Mouse (Mus musculus) ES-Bruce4 (cell line): ENCODE measurements at regions not wholly inside any gene's neighbourhood (a gene's known extent, or its start where the extent isn't known, plus 50 kb on each side); places are given as distances from the start of the nearest gene placed in this dataset.

Experiments
- CTCF ChIP-seq: IDR thresholded peaks from one replicate; pipeline ENCODE4 v1.8.1; 2011; ENCODE audit warnings: low read depth, low read length
- EP300 ChIP-seq: IDR thresholded peaks from 2 replicates; pipeline ENCODE4 v1.6.1; 2011; ENCODE audit warnings: low read depth, low read length; ENCODE audit not compliant: insufficient read depth
- POLR2A ChIP-seq: IDR thresholded peaks from one replicate; pipeline ENCODE4 v1.8.1; 2011; ENCODE audit warnings: low read length; ENCODE audit not compliant: insufficient read depth

GRCm38 (mm10) chr13:56014006-56014405 is 122.2 kb downstream of the H2afy start:
- TF ChIP-seq CTCF, result no peak
- TF ChIP-seq POLR2A, result no peak
- no peak for TF ChIP-seq EP300
